Mouse (Mus musculus) neutrophil, adult 83 days (primary cell): Measurements from ENCODE around the gene Parp4. TPM values are rescaled to one million over a fixed set of nuclear protein-coding genes. Genes with fewer than 3 reads are reported as not detected.

ENCODE experiments used
- total RNA-seq, 2 experiments: library from RNA; stranded (reverse); gene quantifications; one replicate each; pipeline ENCODE4 v1.2.4; 2023

The Parp4 gene
- 10 to 100 TPM; 52.4 to 52.8 TPM for total RNA-seq

GRCm38 (mm10) chr14:56575416-56575815 is at the start of gene Parp4, which contains the start of gene Cenpj:
Gene Parp4, plus strand, starts transcription at chr14:56575619.
Gene Cenpj, minus strand, starts transcription at chr14:56575425.

GRCm38 (mm10) chr14:56667969-56668802 is 92.8 kb downstream of the Parp4 start, which contains the start of gene Mphosph8:
Gene Mphosph8, plus strand, starts transcription at chr14:56668248.

Other genes starting within 250 kb of the Parp4 start
- not detected for gene Atp12a, start 210.6 kb upstream of the Parp4 start, total RNA-seq
- gene Rnf17, start 173.0 kb upstream of the Parp4 start, total RNA-seq: under 1 TPM; 0.44 to 0.77 TPM
- gene Cenpj, start 194 bp upstream of the Parp4 start, total RNA-seq: 10 to 100 TPM; 16.6 to 17.6 TPM
- 10 to 100 TPM; 12.7 to 13.2 TPM for gene Mphosph8, start 92.6 kb downstream of the Parp4 start, total RNA-seq
- 10 to 100 TPM; 39.8 to 49.0 TPM for gene Pspc1, start 202.7 kb downstream of the Parp4 start, total RNA-seq
- 10 to 100 TPM; 22.6 to 26.7 TPM for gene Zmym5, start 236.1 kb downstream of the Parp4 start, total RNA-seq